Mouse (Mus musculus): Measurements from ENCODE around the gene Emc8.
"Not testable (repeated sequence)": the region's sequence is repeated elsewhere in the genome, so short reads cannot be mapped to it uniquely, and the experiment has no call there.

The Emc8 gene

GRCm38 (mm10) chr8:120685591-120685990 is 17.2 kb upstream of the Emc8 start:
- DNase-seq (ENCODE audit: low read depth, low spot score) = no peak

GRCm38 (mm10) chr8:120685097-120685496 is 16.7 kb upstream of the Emc8 start:
- DNase-seq (ENCODE audit: low read depth, low spot score) = no peak

GRCm38 (mm10) chr8:120684082-120684481 is 15.7 kb upstream of the Emc8 start:
- no peak for DNase-seq (ENCODE audit: low read depth, low spot score)

GRCm38 (mm10) chr8:120683602-120684001 is 15.2 kb upstream of the Emc8 start:
- no peak for DNase-seq (ENCODE audit: low read depth, low spot score)

- DNase-seq (ENCODE audit: low read depth, low spot score) = no peak
These were observed 12.7 kb upstream of the Emc8 start for GRCm38 (mm10) chr8:120681113-120681512.

- not testable (repeated sequence) for DNase-seq (ENCODE audit: low read depth, low spot score)
These were observed 12.0 kb upstream of the Emc8 start for GRCm38 (mm10) chr8:120680405-120680804.

GRCm38 (mm10) chr8:120679629-120680387 is 11.4 kb upstream of the Emc8 start:
- DNase-seq (ENCODE audit: low read depth, low spot score) = no peak

- peak; percentile 43 for DNase-seq (ENCODE audit: low read depth, low spot score)
These were observed 10.1 kb upstream of the Emc8 start for GRCm38 (mm10) chr8:120678447-120678846.

GRCm38 (mm10) chr8:120675718-120676117 is 7.3 kb upstream of the Emc8 start:
- DNase-seq (ENCODE audit: low read depth, low spot score) = no peak

- no peak for DNase-seq (ENCODE audit: low read depth, low spot score)
These were observed 4.9 kb upstream of the Emc8 start for GRCm38 (mm10) chr8:120673298-120673697.

GRCm38 (mm10) chr8:120672626-120673229 is 4.4 kb upstream of the Emc8 start:
- no peak for DNase-seq (ENCODE audit: low read depth, low spot score)

GRCm38 (mm10) chr8:120671775-120672174 is 3.4 kb upstream of the Emc8 start:
- DNase-seq (ENCODE audit: low read depth, low spot score) = no peak

- peak; percentile 86 for DNase-seq (ENCODE audit: low read depth, low spot score)
These were observed 606 bp downstream of the Emc8 start, which contains the start of the genes Gm27021 and Cox4i1 for GRCm38 (mm10) chr8:120667561-120668373. Gm27021 (minus strand) TSS chr8:120668079. Cox4i1 (plus strand) TSS chr8:120668222.

GRCm38 (mm10) chr8:120666807-120667470 is 1.4 kb downstream of the Emc8 start:
- DNase-seq (ENCODE audit: low read depth, low spot score) = no peak

GRCm38 (mm10) chr8:120665726-120666455 is 2.5 kb downstream of the Emc8 start:
- no peak for DNase-seq (ENCODE audit: low read depth, low spot score)

GRCm38 (mm10) chr8:120664566-120664965 is 3.8 kb downstream of the Emc8 start:
- DNase-seq (ENCODE audit: low read depth, low spot score) = no peak

- no peak for DNase-seq (ENCODE audit: low read depth, low spot score)
These were observed 11.0 kb downstream of the Emc8 start for GRCm38 (mm10) chr8:120657415-120657814.

- no peak for DNase-seq (ENCODE audit: low read depth, low spot score)
These were observed 11.9 kb downstream of the Emc8 start for GRCm38 (mm10) chr8:120656322-120657052.

GRCm38 (mm10) chr8:120647532-120647931 is 20.8 kb downstream of the Emc8 start, which contains the start of gene 1190005I06Rik:
1190005I06Rik (minus strand) TSS chr8:120647632.
- no peak for DNase-seq (ENCODE audit: low read depth, low spot score)

GRCm38 (mm10) chr8:120644663-120645062 is 23.7 kb downstream of the Emc8 start:
- peak; percentile 55 for DNase-seq (ENCODE audit: low read depth, low spot score)

Measured in brain, embryonic 18.5 days (tissue).